Mouse (Mus musculus) liver, embryonic 12.5 days (tissue): Measurements from ENCODE around the gene Hpse2. TPM values are rescaled to one million over a fixed set of nuclear protein-coding genes. Genes with fewer than 3 reads are reported as not detected.

Experiments
- ATAC-seq: fragments of 200-750 bp; cut with Nextera tagmentation; 2 replicates; pipeline ENCODE4 v1.8.0; 2017; ENCODE audit warnings: moderate number of reproducible peaks, mild to moderate bottlenecking, moderate library complexity
- H3K27ac ChIP-seq: fragments of 300-500 bp; sonication (generic); 2 replicates; pipeline ENCODE4 v1.5.1; 2016; ENCODE audit warnings: mild to moderate bottlenecking
- H3K27me3 ChIP-seq: fragments of 300-500 bp; sonication (generic); replicated peaks from 2 replicates; pipeline ENCODE4 v1.6.1; 2016; ENCODE audit warnings: mild to moderate bottlenecking, moderate library complexity
- H3K36me3 ChIP-seq: fragments of 300-500 bp; sonication (generic); 2 replicates; pipeline ENCODE4 v1.6.1; 2016; ENCODE audit warnings: mild to moderate bottlenecking, moderate library complexity
- H3K4me1 ChIP-seq: fragments of 300-500 bp; sonication (generic); 2 replicates; pipeline ENCODE4 v1.6.1; 2016
- H3K4me2 ChIP-seq: fragments of 300-500 bp; sonication (generic); 2 replicates; pipeline ENCODE4 v1.6.1; 2016; ENCODE audit warnings: mild to moderate bottlenecking, moderate library complexity
- H3K4me3 ChIP-seq: fragments of 300-500 bp; sonication (generic); 2 replicates; pipeline ENCODE4 v1.5.1; 2016; ENCODE audit warnings: mild to moderate bottlenecking, moderate library complexity
- H3K9ac ChIP-seq: fragments of 300-500 bp; sonication (generic); 2 replicates; pipeline ENCODE4 v1.6.1; 2016; ENCODE audit warnings: mild to moderate bottlenecking, moderate library complexity
- H3K9me3 ChIP-seq: fragments of 300-500 bp; sonication (generic); replicated peaks from 2 replicates; pipeline ENCODE4 v1.6.1; 2016; ENCODE audit warnings: mild to moderate bottlenecking, moderate library complexity
- WGBS: fragments of 180-500 bp; shearing (Covaris S2); methylation state at CpG from one replicate; pipeline ENCODE4 v1.1.7; 2016; ENCODE audit not compliant: insufficient replicate concordance; 5-methylcytosine and 5-hydroxymethylcytosine counted together
- polyA plus RNA-seq: library from polyadenylated mRNA; unstranded; fragments of >200 nt; fragmentation: Nextera tagmentation; extraction: Ambion mirVana; gene quantifications from 2 replicates; pipeline ENCODE4 v1.2.1, GENCODE M21; 2016

Hpse2 gene
- polyA plus RNA-seq, 1 experiment from 2014 or later, result not detected

DNA sequence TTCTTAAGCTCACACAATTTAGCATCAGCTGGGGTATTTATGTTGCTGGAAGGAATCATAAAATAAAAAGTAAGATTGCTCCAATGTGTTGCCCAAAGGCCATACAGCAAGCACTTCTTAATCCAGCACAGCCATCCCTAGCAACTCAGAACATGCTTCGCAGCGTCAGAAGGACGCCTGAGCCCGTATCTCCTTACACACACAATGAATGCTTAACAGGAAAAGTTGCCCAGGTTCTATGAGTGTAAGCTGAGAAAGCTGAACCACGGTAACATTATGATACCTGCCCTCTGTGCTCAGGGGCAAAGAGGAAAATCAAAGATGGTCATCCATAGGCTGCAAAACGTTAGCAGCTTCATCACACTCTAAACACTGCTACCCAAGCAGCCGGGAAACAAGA lies 241.3 kb downstream of the Hpse2 start:
- WGBS, result 62% methylated on average over 7 of the region's 7 CpGs
- Histone ChIP-seq H3K4me1 (no peaks in the 10 kb centered on the region), H3K36me3 (no peaks in the 10 kb centered on the region), H3K9ac (no peak overlapping the region), H3K4me3 (no peak overlapping the region), H3K27ac (no peak overlapping the region), H3K4me2 (no peak overlapping the region), H3K9me3 (no peaks in the 10 kb centered on the region), H3K27me3 (no peaks in the 10 kb centered on the region)
- no peak for ATAC-seq

DNA sequence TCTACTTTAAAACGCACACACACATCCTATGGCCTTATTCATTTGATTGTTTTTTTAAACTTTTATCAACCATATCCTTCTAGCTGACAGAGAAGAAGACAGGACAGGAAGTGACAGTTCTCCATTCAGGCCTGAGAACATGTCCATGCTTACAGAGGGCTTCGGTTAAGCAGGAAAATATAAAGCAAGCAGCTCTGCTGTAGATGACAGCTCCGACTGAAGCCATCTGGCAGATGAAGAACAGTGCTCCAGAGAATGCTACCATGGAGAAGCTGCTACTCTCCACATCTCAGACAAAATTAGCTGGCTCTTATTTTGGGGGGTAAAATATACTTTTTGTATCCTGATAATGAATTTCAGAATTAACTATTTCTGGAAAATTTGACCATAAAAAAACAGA lies 246.5 kb downstream of the Hpse2 start:
- Histone ChIP-seq H3K4me2 (no peak overlapping the region), H3K36me3 (no peaks in the 10 kb centered on the region), H3K9ac (no peak overlapping the region), H3K4me3 (no peak overlapping the region), H3K27ac (no peak overlapping the region), H3K4me1 (no peaks in the 10 kb centered on the region), H3K27me3 (no peaks in the 10 kb centered on the region), H3K9me3 (no peaks in the 10 kb centered on the region)
- 43% methylated on average over 3 of the region's 3 CpGs for WGBS
- ATAC-seq, result no peak

DNA sequence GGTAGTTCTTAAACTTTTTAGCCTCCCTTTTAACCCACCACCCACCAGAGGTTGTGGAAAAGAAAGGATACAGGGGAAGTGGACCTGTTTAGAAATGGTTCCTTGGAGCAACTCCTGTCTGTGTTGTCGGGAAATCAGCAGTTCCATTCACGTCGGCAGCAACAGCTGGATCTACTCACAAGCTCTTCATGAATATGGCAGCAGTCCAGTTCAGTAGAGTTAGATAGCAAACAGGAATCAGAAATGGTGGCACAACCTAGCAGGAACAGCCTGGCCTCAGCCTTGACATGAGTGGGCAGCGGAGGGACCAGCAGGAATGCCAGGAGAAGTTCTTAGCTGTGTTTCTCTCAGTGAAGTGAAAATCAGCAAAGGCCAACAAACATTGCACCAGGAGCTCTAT lies 278.4 kb downstream of the Hpse2 start:
- ATAC-seq, result no peak
- Histone ChIP-seq H3K4me3 (no peak overlapping the region), H3K9ac (no peak overlapping the region), H3K9me3 (peaks cover 7% of the 10 kb centered on the region; the same call in 1 of the 2 replicates), H3K27me3 (no peaks in the 10 kb centered on the region), H3K4me2 (no peak overlapping the region), H3K4me1 (no peaks in the 10 kb centered on the region), H3K36me3 (no peaks in the 10 kb centered on the region), H3K27ac (no peak overlapping the region)
- WGBS, result 76% methylated on average over 4 of the region's 4 CpGs

GRCm38 (mm10) chr19:43096915-43097314 lies 291.2 kb downstream of the Hpse2 start:
- H3K36me3 ChIP-seq, result no peaks in the 10 kb centered on the region
- H3K4me3 ChIP-seq, result no peak overlapping the region
- no peaks in the 10 kb centered on the region for H3K27me3 ChIP-seq
- WGBS, result 76% methylated on average over 2 of the region's 2 CpGs
- no peaks in the 10 kb centered on the region for H3K4me1 ChIP-seq
- no peak overlapping the region for H3K27ac ChIP-seq
- no peaks in the 10 kb centered on the region for H3K9me3 ChIP-seq
- H3K4me2 ChIP-seq, result no peak overlapping the region
- ATAC-seq, result no peak
- no peak overlapping the region for H3K9ac ChIP-seq

GRCm38 (mm10) chr19:43087216-43087615 lies 300.9 kb downstream of the Hpse2 start:
- Histone ChIP-seq H3K4me3 (no peak overlapping the region), H3K9me3 (no peaks in the 10 kb centered on the region), H3K27me3 (no peaks in the 10 kb centered on the region), H3K36me3 (no peaks in the 10 kb centered on the region), H3K27ac (no peak overlapping the region), H3K4me1 (no peaks in the 10 kb centered on the region), H3K4me2 (no peak overlapping the region), H3K9ac (no peak overlapping the region)
- WGBS, result 71% methylated on average over 3 of the region's 3 CpGs
- no peak for ATAC-seq

DNA sequence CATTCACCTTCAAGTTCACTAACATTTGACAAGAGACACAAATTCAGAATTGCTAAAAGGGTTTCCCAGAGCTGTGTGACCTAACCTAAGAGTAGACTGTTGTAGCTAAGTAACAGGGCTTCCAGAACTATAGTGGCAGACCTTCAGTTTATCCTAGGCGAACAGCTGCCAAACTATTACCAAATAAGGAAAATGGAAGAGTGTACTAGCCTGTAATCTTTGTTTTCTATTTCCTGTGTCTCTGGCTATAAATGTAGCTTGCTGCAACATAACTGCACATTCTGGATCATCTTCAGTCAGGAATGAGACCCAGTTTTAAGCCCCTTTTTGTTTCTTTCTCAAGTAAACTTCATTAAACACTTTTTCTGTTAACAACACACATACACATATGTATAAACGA lies 324.0 kb downstream of the Hpse2 start:
- no peaks in the 10 kb centered on the region for H3K36me3 ChIP-seq
- no peak overlapping the region for H3K4me2 ChIP-seq
- H3K4me1 ChIP-seq, result peaks cover 9% of the 10 kb centered on the region
- 45% methylated on average over 2 of the region's 2 CpGs for WGBS
- no peak overlapping the region for H3K9ac ChIP-seq
- no peaks in the 10 kb centered on the region for H3K9me3 ChIP-seq
- no peak overlapping the region for H3K27ac ChIP-seq
- H3K27me3 ChIP-seq, result no peaks in the 10 kb centered on the region
- no peak overlapping the region for H3K4me3 ChIP-seq
- no peak for ATAC-seq

DNA sequence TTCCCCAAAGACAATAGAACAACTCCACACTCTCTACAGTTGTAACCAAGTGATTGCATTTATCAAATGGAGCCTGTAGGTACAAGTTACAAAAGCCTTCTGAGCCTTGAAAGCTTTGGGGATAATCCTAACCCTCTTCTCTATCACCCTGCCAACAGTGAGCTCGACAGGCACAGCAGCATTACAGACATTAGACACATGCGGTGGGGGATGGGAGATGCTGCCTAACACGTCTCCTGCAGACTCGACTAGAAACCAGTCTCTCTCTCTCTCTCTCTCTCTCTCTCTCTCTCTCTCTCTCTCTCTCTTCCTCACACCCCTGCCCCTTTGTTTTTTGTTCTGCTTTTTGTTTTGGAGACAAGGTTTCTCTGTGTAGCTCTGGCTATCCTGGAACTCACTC lies 343.6 kb downstream of the Hpse2 start:
- ATAC-seq, result no peak
- Histone ChIP-seq H3K9me3 (no peaks in the 10 kb centered on the region), H3K4me1 (no peaks in the 10 kb centered on the region), H3K27me3 (no peaks in the 10 kb centered on the region), H3K9ac (no peak overlapping the region), H3K27ac (no peak overlapping the region), H3K36me3 (no peaks in the 10 kb centered on the region), H3K4me3 (no peak overlapping the region), H3K4me2 (no peak overlapping the region)
- WGBS, result 32% methylated on average over 4 of the region's 4 CpGs

DNA sequence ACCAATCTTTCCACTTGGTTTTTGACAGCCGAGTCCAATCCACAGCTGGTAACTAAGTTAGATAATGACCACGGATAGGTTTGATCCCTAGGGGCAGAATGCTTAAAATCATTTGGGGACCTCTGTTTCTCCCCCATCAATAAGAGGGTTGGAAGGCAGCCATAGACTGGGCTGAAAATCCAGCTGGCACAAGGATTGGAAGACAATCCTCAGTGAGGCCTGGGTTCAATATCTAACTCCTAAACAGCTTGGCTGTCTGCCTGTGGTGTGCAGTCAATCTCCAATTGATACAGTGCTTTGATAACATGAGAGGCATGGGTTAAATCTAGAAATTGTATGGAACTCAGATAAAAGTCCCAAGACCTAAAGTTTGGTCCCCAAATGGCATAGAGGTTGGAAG lies 345.4 kb downstream of the Hpse2 start:
- 60% methylated on average over 2 of the region's 2 CpGs for WGBS
- no peaks in the 10 kb centered on the region for H3K36me3 ChIP-seq
- H3K4me2 ChIP-seq, result no peak overlapping the region
- H3K27me3 ChIP-seq, result no peaks in the 10 kb centered on the region
- H3K4me1 ChIP-seq, result no peaks in the 10 kb centered on the region
- H3K9me3 ChIP-seq, result no peaks in the 10 kb centered on the region
- no peak overlapping the region for H3K9ac ChIP-seq
- no peak for ATAC-seq
- no peak overlapping the region for H3K4me3 ChIP-seq
- no peak overlapping the region for H3K27ac ChIP-seq

DNA sequence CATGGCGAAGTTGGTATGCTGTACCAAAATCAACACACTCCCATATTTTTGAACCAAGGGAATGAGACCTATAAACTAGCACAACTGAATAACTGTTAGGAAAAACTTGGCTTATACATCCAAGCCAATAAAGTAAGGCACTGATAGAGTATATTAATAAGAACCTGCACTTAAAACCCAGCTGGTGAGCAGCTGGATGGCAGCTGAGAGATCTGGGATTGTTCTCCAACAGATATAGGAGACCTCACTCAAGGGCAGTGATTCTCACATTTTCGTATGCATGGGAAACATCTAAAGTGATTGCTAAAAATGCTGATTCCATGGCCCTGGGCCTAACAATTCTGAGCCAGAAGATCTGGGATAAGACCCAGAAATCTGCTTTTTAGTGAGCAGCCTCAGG lies 345.9 kb downstream of the Hpse2 start:
- no peak overlapping the region for H3K9ac ChIP-seq
- WGBS, result 57% methylated on average over 2 of the region's 2 CpGs

GRCm38 (mm10) chr19:43036381-43036780 lies 351.8 kb downstream of the Hpse2 start:
- Histone ChIP-seq H3K27me3 (no peaks in the 10 kb centered on the region), H3K4me3 (no peak overlapping the region), H3K9me3 (no peaks in the 10 kb centered on the region), H3K9ac (no peak overlapping the region), H3K4me1 (no peaks in the 10 kb centered on the region), H3K4me2 (no peak overlapping the region), H3K27ac (no peak overlapping the region), H3K36me3 (no peaks in the 10 kb centered on the region)
- 15% methylated on average over 4 of the region's 4 CpGs for WGBS
- no peak for ATAC-seq

More for the DNA sequence above, 345.9 kb downstream of the Hpse2 start:
- no peak overlapping the region for H3K27ac ChIP-seq
- H3K4me1 ChIP-seq, result no peaks in the 10 kb centered on the region
- H3K4me2 ChIP-seq, result no peak overlapping the region
- H3K27me3 ChIP-seq, result no peaks in the 10 kb centered on the region
- no peaks in the 10 kb centered on the region for H3K36me3 ChIP-seq
- H3K4me3 ChIP-seq, result no peak overlapping the region
- no peak for ATAC-seq
- no peaks in the 10 kb centered on the region for H3K9me3 ChIP-seq

DNA sequence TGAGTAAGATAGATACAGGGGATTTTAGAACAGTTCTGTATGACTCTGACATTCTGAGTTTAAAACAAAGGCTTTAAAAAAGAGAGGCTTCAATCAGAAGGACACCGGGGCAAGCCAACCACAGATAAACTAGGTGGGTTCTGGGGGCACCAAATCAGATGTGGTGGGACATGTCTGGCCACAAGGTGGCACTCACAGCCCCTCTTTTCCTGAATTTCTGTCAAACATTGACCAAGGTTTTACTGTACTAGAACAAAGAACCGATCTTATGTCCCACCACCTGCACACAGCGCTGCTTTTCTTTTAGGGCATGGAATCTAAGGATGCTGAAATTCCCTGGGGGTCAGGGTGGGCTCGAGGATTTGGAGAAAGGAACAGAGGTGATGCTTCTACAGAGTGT lies 360.9 kb downstream of the Hpse2 start:
- Histone ChIP-seq H3K4me3 (no peak overlapping the region), H3K9me3 (no peaks in the 10 kb centered on the region), H3K27me3 (no peaks in the 10 kb centered on the region), H3K4me2 (no peak overlapping the region), H3K27ac (no peak overlapping the region), H3K36me3 (no peaks in the 10 kb centered on the region), H3K4me1 (no peaks in the 10 kb centered on the region), H3K9ac (no peak overlapping the region)
- 18% methylated on average over 4 of the region's 4 CpGs for WGBS
- no peak for ATAC-seq

DNA sequence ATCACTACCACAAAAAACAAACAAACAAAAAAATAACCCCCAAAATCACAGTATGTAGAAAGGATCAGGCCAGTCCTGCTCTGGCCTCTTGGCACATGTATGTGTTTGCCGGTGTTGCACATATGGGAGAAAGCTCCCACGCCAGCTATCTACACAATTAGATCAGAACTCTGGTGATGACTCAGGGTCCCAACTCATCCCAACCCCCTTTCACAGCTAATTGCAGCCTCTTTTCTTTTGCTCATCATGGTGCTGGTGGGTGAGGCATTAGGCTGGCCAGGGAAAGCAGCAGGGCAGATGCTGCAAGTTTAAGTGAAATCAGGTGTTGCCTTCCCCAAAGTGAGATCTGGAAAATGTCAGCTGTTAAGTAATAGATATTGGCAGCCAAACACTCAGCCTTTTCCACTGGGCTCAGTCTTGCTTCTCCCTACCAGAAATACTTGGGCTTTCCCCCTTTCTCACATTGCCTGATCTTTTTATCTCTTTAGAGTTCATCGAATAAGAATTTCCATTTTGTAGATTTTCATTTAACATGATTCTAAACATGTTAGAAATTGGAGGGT lies 365.5 kb downstream of the Hpse2 start:
- Histone ChIP-seq H3K9me3 (no peaks in the 10 kb centered on the region), H3K4me3 (no peak overlapping the region), H3K27ac (no peak overlapping the region), H3K4me1 (no peaks in the 10 kb centered on the region), H3K4me2 (no peak overlapping the region), H3K9ac (no peak overlapping the region), H3K27me3 (no peaks in the 10 kb centered on the region), H3K36me3 (no peaks in the 10 kb centered on the region)
- no peak for ATAC-seq
- WGBS, result 73% methylated on average over 3 of the region's 3 CpGs

GRCm38 (mm10) chr19:43018792-43019191 lies 369.4 kb downstream of the Hpse2 start:
- Histone ChIP-seq H3K9me3 (no peaks in the 10 kb centered on the region), H3K4me3 (no peak overlapping the region), H3K27ac (no peak overlapping the region), H3K4me2 (no peak overlapping the region), H3K27me3 (no peaks in the 10 kb centered on the region), H3K4me1 (no peaks in the 10 kb centered on the region), H3K36me3 (no peaks in the 10 kb centered on the region), H3K9ac (no peak overlapping the region)
- no peak for ATAC-seq
- WGBS, result 52% methylated on average over 5 of the region's 5 CpGs
